Mouse (Mus musculus) heart, embryonic 15.5 days (tissue): Measurements from ENCODE around the gene Gna11. TPM values are rescaled to one million over a fixed set of nuclear protein-coding genes. Genes with fewer than 3 reads are reported as not detected.
A peak's percentile ranks its signal among the peaks of the same experiment; 100 is the strongest.

Experiments used
- ATAC-seq: fragments of 200-750 bp; cut with Nextera tagmentation; replicated peaks from 2 replicates; pipeline ENCODE4 v1.8.0; 2017; ENCODE audit warnings: low read depth, moderate TSS enrichment; ENCODE audit not compliant: insufficient number of reproducible peaks, insufficient read depth, low FRiP score
- H3K27ac ChIP-seq: fragments of 300-500 bp; sonication (generic); 2 replicates; pipeline ENCODE4 v1.5.1; 2015; ENCODE audit warnings: mild to moderate bottlenecking, inconsistent platforms
- H3K27me3 ChIP-seq: fragments of 300-500 bp; sonication (generic); 2 replicates; pipeline ENCODE4 v1.6.1; 2015; ENCODE audit warnings: inconsistent platforms
- H3K36me3 ChIP-seq: fragments of 300-500 bp; sonication (generic); 2 replicates; pipeline ENCODE4 v1.6.1; 2015; ENCODE audit warnings: mild to moderate bottlenecking, inconsistent platforms
- H3K4me1 ChIP-seq: fragments of 300-500 bp; sonication (generic); replicated peaks from 2 replicates; pipeline ENCODE4 v1.6.1; 2015; ENCODE audit warnings: inconsistent platforms
- H3K4me2 ChIP-seq: fragments of 300-500 bp; sonication (generic); 2 replicates; pipeline ENCODE4 v1.6.1; 2015; ENCODE audit warnings: inconsistent platforms, mild to moderate bottlenecking, moderate library complexity
- H3K4me3 ChIP-seq: fragments of 300-500 bp; sonication (generic); 2 replicates; pipeline ENCODE4 v1.5.1; 2015; ENCODE audit warnings: mild to moderate bottlenecking, inconsistent platforms
- H3K9ac ChIP-seq: fragments of 300-500 bp; sonication (generic); 2 replicates; pipeline ENCODE4 v1.6.1; 2015; ENCODE audit warnings: mild to moderate bottlenecking, inconsistent platforms
- H3K9me3 ChIP-seq: fragments of 300-500 bp; sonication (generic); replicated peaks from 2 replicates; pipeline ENCODE4 v1.6.1; 2016; ENCODE audit warnings: inconsistent platforms
- WGBS: fragments of 180-500 bp; shearing (Covaris S2); methylation state at CpG from one replicate; pipeline ENCODE4 v1.1.7; 2015; ENCODE audit warnings: mixed read lengths; 5-methylcytosine and 5-hydroxymethylcytosine counted together
- polyA plus RNA-seq: library from polyadenylated mRNA; unstranded; fragments of >200 nt; fragmentation: Nextera tagmentation; extraction: Ambion mirVana; gene quantifications from 2 replicates; pipeline ENCODE4 v1.2.1, GENCODE M21; 2015

Gene Gna11
- polyA plus RNA-seq, 1 experiment from 2014 or later: 52.1 TPM

DNA sequence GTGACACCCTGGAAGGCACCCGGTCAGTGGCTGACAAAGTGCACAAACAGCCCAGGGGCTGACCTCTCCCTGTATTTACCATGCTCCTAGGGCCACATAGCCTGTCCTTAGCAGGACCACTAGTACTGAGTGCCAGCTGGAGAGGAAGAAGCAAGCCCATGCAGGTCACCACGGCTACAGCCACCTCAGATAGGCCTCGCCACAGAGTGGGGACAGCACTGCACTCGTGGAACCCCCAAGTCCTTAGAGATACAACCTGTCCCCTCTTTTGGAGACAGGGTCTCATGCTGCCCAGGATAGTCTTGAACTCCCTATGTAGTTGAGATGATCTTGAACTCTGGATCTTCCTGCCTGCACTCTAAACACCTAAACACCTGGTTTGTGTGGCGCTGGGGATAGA, 3.6 kb downstream of the Gna11 start:
- no peak for ATAC-seq
- H3K27me3 ChIP-seq: no peaks in the 10 kb centered on the region
- peak overlapping the region; percentile 32; the same call in 1 of the 2 replicates for H3K27ac ChIP-seq
- WGBS: 72% methylated on average over 5 of the region's 5 CpGs
- H3K9ac ChIP-seq: 0 out of 2 replicates have a peak overlapping the region, but pooled peaks have one; percentile 1
- H3K9me3 ChIP-seq: no peaks in the 10 kb centered on the region
- 0 out of 2 replicates have a peak overlapping the region, but pooled peaks have one; percentile 23 for H3K4me2 ChIP-seq
- H3K36me3 ChIP-seq: no peaks in the 10 kb centered on the region
- H3K4me1 ChIP-seq: peaks cover 36% of the 10 kb centered on the region
- no peak overlapping the region for H3K4me3 ChIP-seq

- H3K9ac ChIP-seq: no peak overlapping the region
- peaks cover 30% of the 10 kb centered on the region for H3K4me1 ChIP-seq
- 67% methylated on average over 3 of the region's 3 CpGs for WGBS
- no peaks in the 10 kb centered on the region for H3K9me3 ChIP-seq
- no peaks in the 10 kb centered on the region for H3K36me3 ChIP-seq
- H3K27ac ChIP-seq: no peak overlapping the region
- ATAC-seq: no peak
- no peak overlapping the region for H3K4me3 ChIP-seq
- no peak overlapping the region for H3K4me2 ChIP-seq
- H3K27me3 ChIP-seq: no peaks in the 10 kb centered on the region
Measured at GRCm38 (mm10) chr10:81538321-81539048, 6.5 kb downstream of the Gna11 start.

DNA sequence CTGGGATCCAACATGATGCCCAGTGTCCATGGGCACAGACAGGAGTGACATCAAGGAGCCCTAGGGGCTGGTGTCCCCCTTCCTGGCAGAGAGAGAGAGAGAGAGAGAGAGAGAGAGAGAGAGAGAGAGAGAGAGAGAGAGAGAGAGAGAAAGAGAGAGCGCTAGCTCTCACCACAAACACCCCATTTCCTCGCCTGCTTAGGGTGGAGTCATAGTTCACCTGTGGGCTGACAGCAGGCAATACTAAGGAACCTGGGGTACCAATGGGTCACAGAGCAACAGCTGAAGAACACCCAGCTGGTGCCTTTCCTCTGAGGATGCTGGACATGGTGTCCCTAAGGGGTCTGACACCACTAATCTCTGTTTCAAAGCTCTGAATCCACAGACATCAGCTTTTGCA, 7.6 kb downstream of the Gna11 start:
- Histone ChIP-seq H3K4me3 (no peak overlapping the region), H3K36me3 (peaks cover 3% of the 10 kb centered on the region; the same call in 1 of the 2 replicates), H3K27ac (no peak overlapping the region), H3K9me3 (no peaks in the 10 kb centered on the region), H3K4me1 (peaks cover 22% of the 10 kb centered on the region), H3K9ac (no peak overlapping the region), H3K4me2 (no peak overlapping the region), H3K27me3 (no peaks in the 10 kb centered on the region)
- ATAC-seq: no peak
- WGBS: 84% methylated on average over 2 of the region's 2 CpGs

DNA sequence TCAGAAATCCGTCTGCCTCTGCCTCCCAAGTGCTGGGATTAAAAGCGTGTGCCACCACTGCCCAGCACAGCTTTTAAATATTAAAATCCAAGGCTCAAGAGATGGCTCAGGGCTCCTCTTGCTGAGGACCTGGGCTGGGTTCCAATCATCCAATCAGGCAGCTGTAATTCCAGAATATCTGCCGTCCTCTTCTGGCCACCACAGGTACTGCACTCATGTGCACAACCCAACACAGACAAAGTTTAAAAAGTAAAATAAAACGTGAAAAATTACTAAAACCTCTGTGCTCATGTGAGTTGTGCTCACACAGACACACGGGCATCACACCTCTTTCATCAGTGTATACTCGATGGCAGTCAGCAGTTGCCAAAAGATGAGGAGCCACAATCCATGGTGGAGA, 8.3 kb downstream of the Gna11 start:
- H3K9me3 ChIP-seq: no peaks in the 10 kb centered on the region
- H3K4me3 ChIP-seq: no peak overlapping the region
- no peak overlapping the region for H3K27ac ChIP-seq
- no peak overlapping the region for H3K4me2 ChIP-seq
- H3K36me3 ChIP-seq: peaks cover 4% of the 10 kb centered on the region
- no peak overlapping the region for H3K9ac ChIP-seq
- H3K4me1 ChIP-seq: peaks cover 15% of the 10 kb centered on the region
- no peak for ATAC-seq
- no peaks in the 10 kb centered on the region for H3K27me3 ChIP-seq
- 74% methylated on average over 6 of the region's 6 CpGs for WGBS

- no peaks in the 10 kb centered on the region for H3K9me3 ChIP-seq
- 70% methylated on average over 16 of the region's 16 CpGs for WGBS
- no peak overlapping the region for H3K4me3 ChIP-seq
- H3K36me3 ChIP-seq: peaks cover 21% of the 10 kb centered on the region
- no peak overlapping the region for H3K9ac ChIP-seq
- ATAC-seq: no peak
- H3K4me1 ChIP-seq: peaks cover 9% of the 10 kb centered on the region
- H3K27me3 ChIP-seq: no peaks in the 10 kb centered on the region
- H3K27ac ChIP-seq: no peak overlapping the region
- H3K4me2 ChIP-seq: no peak overlapping the region
Measured at GRCm38 (mm10) chr10:81534826-81535225, 10.2 kb downstream of the Gna11 start.

DNA sequence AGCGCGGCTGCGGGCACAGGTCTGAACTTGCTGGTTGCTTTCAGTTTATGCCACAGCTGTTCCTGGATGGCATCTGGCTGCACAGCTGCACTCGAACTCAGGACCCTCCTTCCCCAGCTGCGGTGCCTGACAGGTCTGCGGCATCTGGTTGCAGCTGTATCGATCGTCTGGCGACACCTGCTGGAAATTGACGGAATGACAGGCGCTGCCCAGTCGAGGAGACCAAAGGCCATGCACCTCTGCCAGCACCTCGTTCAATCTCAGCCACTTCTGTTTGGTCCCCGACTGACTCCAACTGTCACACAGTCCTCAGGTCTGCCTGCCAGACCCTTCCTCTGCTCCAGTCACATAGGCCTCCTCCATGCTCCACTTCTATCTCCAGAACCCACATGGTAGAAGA, 18.2 kb downstream of the Gna11 start:
- no peak overlapping the region for H3K4me3 ChIP-seq
- H3K4me1 ChIP-seq: peaks cover 15% of the 10 kb centered on the region
- no peaks in the 10 kb centered on the region for H3K27me3 ChIP-seq
- 15% methylated on average over 14 of the region's 14 CpGs for WGBS
- no peak overlapping the region for H3K4me2 ChIP-seq
- peaks cover 26% of the 10 kb centered on the region for H3K36me3 ChIP-seq
- no peak; the same call in 1 of the 2 replicates for ATAC-seq
- no peak overlapping the region for H3K9ac ChIP-seq
- no peaks in the 10 kb centered on the region for H3K9me3 ChIP-seq
- no peak overlapping the region for H3K27ac ChIP-seq

DNA sequence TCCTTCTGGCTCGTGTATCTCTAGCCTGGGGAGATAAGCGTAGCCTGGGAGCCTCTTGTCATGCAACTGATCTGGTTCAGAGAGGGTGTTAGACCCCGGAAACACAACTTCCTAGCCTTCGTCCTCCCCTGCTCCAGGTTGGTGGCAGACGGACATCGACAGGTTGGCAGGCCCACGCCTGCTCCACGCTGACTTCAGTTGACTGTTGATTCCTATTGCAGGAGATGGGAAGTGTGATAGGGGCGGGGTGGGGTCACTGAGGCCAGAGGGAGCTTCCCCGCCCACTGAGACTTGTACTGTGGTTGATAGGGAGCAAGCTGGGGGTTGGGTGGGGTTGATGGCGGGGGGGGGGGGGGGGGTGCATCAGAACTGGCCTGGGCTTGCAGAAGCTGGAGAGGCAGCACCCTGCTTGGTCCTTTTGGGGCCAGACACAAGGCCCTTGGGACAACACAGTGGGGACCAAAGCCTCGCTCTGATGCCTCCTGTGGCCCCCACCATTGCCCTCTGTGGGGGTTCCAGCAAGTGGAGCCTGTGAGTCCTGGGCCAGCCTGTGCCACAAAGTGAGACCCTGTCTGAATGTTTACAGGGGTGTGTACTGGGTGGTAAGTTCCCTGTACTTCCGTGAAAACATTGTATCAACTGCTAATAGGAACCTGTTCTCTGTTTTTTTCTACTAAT, 19.8 kb downstream of the Gna11 start:
- WGBS: 45% methylated on average over 12 of the region's 13 CpGs
- no peak for ATAC-seq
- Histone ChIP-seq H3K27ac (no peak overlapping the region; the same call in 1 of the 2 replicates), H3K9ac (no peak overlapping the region), H3K4me3 (no peak overlapping the region), H3K4me1 (peaks cover 15% of the 10 kb centered on the region), H3K27me3 (no peaks in the 10 kb centered on the region), H3K9me3 (no peaks in the 10 kb centered on the region), H3K36me3 (peaks cover 12% of the 10 kb centered on the region; the same call in 1 of the 2 replicates), H3K4me2 (no peak overlapping the region)

DNA sequence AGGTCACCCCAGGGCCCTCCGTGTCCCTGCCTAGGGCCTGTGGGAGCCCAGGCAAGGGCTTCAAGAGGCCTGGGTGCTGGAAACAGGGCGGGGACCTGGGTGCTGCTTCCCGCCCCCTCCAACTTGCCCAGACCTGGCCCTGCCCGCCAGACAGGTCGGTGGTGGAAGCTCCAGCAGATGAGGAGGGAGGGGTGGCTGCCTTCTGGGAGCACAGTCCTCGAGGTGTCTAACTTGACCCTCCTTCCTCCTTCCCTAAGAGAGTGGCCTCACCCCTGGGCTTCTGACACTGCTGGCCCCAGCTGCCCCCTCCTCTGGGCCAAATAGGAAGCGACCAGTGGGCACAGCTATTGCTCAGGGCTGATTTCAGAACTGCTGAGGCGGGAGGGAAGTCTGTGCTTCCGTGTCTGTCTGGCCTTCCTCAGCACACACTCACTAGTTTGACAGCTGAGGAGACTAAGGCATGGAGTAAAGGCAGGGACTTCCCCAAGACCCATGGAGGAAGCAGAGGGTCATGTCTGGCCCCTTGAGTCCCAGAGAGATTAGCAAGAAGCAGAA, 20.9 kb downstream of the Gna11 start, which contains the start of gene Gna15:
Gna15 (minus strand) TSS at position 175 of the 555 bp plus-strand sequence.
- 17% methylated on average over 9 of the region's 9 CpGs for WGBS
- peak within 1 kb of the TSS; percentile 21 for H3K27ac ChIP-seq

DNA sequence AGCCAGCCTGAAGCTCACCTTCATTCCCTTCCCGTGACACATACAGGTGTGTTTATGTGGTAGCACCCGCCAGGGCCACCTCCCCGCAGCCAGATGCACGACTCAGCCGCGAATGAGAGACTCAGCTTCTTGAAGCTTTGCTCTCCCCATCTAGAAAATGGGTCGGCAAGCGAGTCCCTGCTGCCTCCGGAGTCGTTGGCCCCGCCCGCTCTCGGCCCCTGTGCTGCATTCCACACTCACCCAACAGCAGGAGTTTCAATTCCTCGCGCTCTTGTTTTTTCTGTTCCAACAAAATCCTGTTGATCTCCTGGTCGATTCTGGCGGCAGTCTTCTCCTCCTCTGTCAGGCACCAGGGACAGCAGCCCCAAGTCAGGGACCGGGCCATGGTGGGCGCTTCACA, 21.4 kb downstream of the Gna11 start:
- ATAC-seq: no peak
- peak overlapping the region; percentile 46 for H3K4me2 ChIP-seq
- H3K27me3 ChIP-seq: no peaks in the 10 kb centered on the region
- no peaks in the 10 kb centered on the region for H3K9me3 ChIP-seq
- H3K4me3 ChIP-seq: peak overlapping the region; percentile 15
- H3K27ac ChIP-seq: peak overlapping the region; percentile 21
- no peaks in the 10 kb centered on the region for H3K36me3 ChIP-seq
- H3K9ac ChIP-seq: no peak overlapping the region
- WGBS: 13% methylated on average over 19 of the region's 19 CpGs
- H3K4me1 ChIP-seq: peaks cover 15% of the 10 kb centered on the region

More for the DNA sequence above, 20.9 kb downstream of the Gna11 start, which contains the start of gene Gna15:
- peak within 1 kb of the TSS; percentile 15 for H3K4me3 ChIP-seq
- H3K9ac ChIP-seq: no peak within 1 kb of the TSS
- peaks cover 15% of the 10 kb centered on the region for H3K4me1 ChIP-seq
- peak within 1 kb of the TSS; percentile 46 for H3K4me2 ChIP-seq
- H3K27me3 ChIP-seq: no peaks in the 10 kb centered on the region
- no peaks in the 10 kb centered on the region for H3K9me3 ChIP-seq
- H3K36me3 ChIP-seq: peaks cover 2% of the 10 kb centered on the region; the same call in 1 of the 2 replicates
- peak; percentile 45 for ATAC-seq

DNA sequence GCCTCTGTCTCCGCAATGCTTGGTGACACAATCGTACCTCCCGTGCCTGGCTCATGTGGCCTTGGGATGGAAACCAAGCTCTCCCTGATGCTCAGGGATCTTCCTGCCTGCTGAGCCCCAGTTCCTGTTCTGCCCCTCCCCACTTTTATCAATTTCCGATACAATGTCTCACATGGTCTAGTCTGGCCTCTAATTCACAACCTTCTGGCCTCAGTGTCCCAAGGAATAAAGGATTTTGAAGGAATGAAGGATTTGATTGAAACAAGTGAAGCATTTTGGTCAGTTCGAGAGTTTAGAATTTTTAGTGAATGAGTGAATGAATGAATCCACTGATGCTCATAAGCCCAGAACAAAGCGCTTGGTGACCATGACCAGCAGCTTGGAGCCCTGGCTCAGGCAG, 21.8 kb downstream of the Gna11 start:
- ATAC-seq: no peak
- peaks cover 15% of the 10 kb centered on the region for H3K4me1 ChIP-seq
- 0 out of 2 replicates have a peak overlapping the region, but pooled peaks have one; percentile 46 for H3K4me2 ChIP-seq
- H3K9me3 ChIP-seq: no peaks in the 10 kb centered on the region
- H3K36me3 ChIP-seq: no peaks in the 10 kb centered on the region
- 61% methylated on average over 6 of the region's 6 CpGs for WGBS
- H3K27me3 ChIP-seq: no peaks in the 10 kb centered on the region
- 0 out of 2 replicates have a peak overlapping the region, but pooled peaks have one; percentile 15 for H3K4me3 ChIP-seq
- no peak overlapping the region for H3K9ac ChIP-seq
- H3K27ac ChIP-seq: no peak overlapping the region

DNA sequence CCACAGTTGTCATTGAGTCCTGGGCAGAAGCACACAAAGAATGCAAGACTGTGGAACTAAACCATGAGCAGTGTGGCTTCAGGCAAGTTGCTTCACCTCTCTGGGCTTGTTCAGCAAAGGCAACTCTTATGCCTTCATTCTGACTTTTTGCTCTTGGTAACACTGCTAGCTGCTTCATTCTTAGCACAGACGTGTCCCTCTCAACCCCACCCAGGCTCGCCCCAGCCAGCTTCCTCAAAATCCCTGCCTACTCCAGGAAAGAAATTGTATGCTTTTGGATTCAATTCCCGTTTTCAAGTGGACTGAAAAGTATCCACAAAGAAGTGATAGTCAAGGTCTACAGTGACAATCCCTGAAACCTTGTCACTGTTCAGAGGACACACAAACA, 25.0 kb downstream of the Gna11 start:
- no peak overlapping the region for H3K27ac ChIP-seq
- peaks cover 14% of the 10 kb centered on the region for H3K4me1 ChIP-seq
- no peak overlapping the region for H3K9ac ChIP-seq
- no peaks in the 10 kb centered on the region for H3K36me3 ChIP-seq
- H3K4me2 ChIP-seq: no peak overlapping the region
- no peaks in the 10 kb centered on the region for H3K9me3 ChIP-seq
- no peak for ATAC-seq
- H3K4me3 ChIP-seq: no peak overlapping the region
- no peaks in the 10 kb centered on the region for H3K27me3 ChIP-seq
- 60% methylated on average over 3 of the region's 3 CpGs for WGBS
